Mouse (Mus musculus) splenic B cell, adult 2 months (primary cell): ENCODE results near the gene Spic.
A peak's percentile ranks its signal among the peaks of the same experiment; 100 is the strongest.

Source experiments
- DNase-seq: peaks from one replicate; pipeline ENCODE4 v3.0.0-alpha.2; 2011; ENCODE audit warnings: low read depth, low spot score
- H3K27me3 ChIP-seq: 2 replicates; pipeline ENCODE4 v1.6.1; 2012; ENCODE audit warnings: mild to moderate bottlenecking, low read length, moderate library complexity, mixed read lengths; ENCODE audit not compliant: control insufficient read depth, poor library complexity, insufficient read depth, severe bottlenecking
- H3K36me3 ChIP-seq: 2 replicates; pipeline ENCODE4 v1.6.1; 2012; ENCODE audit warnings: mild to moderate bottlenecking, low read length, moderate library complexity, mixed read lengths; ENCODE audit not compliant: control insufficient read depth, poor library complexity, insufficient read depth, severe bottlenecking

Gene Spic

DNA sequence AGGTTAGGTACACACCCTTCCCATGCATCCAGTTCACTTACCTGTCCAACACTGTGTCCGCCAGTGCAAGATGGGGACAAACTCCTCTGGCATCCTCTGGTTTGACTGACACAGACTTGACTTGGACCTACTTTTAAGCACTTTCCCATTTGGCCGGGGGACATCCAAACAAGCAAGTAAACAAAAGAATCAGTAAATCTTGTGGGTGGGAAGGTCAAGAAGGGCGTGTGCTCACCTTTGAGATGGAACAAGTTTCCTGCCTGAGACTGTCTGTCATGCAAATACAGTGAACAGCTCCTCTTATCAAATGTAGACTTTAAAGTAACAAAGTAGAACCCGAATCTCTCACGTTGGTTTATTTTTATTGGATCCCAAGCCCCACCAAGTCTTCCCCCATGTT, at the start of gene Spic:
Gene Spic, minus strand, starts transcription at position 91 of the 400 bp plus-strand sequence.
- H3K36me3 ChIP-seq: no peaks in the 10 kb centered on the region
- no peak for DNase-seq

GRCm38 (mm10) chr10:88732309-88732622, 47.5 kb upstream of the Spic start:
- H3K27me3 ChIP-seq: no peaks in the 10 kb centered on the region
- H3K36me3 ChIP-seq: peaks cover 3% of the 10 kb centered on the region; the same call in 1 of the 2 replicates
- DNase-seq: peak; percentile 6

More for the DNA sequence above, at the start of gene Spic:
- H3K27me3 ChIP-seq: no peaks in the 10 kb centered on the region

GRCm38 (mm10) chr10:88731496-88732308, 46.9 kb upstream of the Spic start:
- Histone ChIP-seq H3K27me3 (no peaks in the 10 kb centered on the region), H3K36me3 (no peaks in the 10 kb centered on the region; the same call in 1 of the 2 replicates)
- DNase-seq: no peak

- DNase-seq: peak; percentile 91
Measured at GRCm38 (mm10) chr10:88730571-88731495, 46.0 kb upstream of the Spic start, which contains the start of gene Arl1. TSS of gene Arl1 (plus strand) at chr10:88730858.

GRCm38 (mm10) chr10:88728166-88728565, 43.4 kb upstream of the Spic start:
- no peak for DNase-seq
- Histone ChIP-seq H3K36me3 (no peaks in the 10 kb centered on the region), H3K27me3 (no peaks in the 10 kb centered on the region)

More at GRCm38 (mm10) chr10:88730571-88731495, 46.0 kb upstream of the Spic start, which contains the start of gene Arl1:
- no peaks in the 10 kb centered on the region; the same call in 1 of the 2 replicates for H3K36me3 ChIP-seq
- no peaks in the 10 kb centered on the region for H3K27me3 ChIP-seq

DNA sequence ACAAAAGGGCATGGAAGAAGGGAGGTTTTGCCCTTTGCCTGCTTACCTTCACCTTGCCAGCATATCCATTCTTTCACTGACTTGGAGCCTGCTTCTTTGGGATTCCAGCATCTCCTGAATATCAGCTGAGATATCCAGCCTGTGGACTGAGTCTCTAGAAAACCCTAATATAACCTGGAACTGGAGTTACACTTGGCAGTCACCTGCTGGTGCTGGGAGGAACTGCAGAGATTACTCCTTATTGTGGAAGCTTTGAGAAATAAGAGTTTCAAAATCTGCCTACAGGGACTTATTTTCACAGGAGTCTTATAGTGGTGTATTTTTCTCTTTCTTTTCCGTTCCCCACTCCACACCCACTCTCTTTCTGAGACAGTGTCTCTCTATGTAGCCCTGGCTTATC, 42.3 kb upstream of the Spic start:
- peak; percentile 66 for DNase-seq
- H3K36me3 ChIP-seq: no peaks in the 10 kb centered on the region
- H3K27me3 ChIP-seq: no peaks in the 10 kb centered on the region

- no peaks in the 10 kb centered on the region for H3K36me3 ChIP-seq
- DNase-seq: peak; percentile 53
- H3K27me3 ChIP-seq: no peaks in the 10 kb centered on the region
Measured at GRCm38 (mm10) chr10:88725343-88725742, 40.5 kb upstream of the Spic start.

DNA sequence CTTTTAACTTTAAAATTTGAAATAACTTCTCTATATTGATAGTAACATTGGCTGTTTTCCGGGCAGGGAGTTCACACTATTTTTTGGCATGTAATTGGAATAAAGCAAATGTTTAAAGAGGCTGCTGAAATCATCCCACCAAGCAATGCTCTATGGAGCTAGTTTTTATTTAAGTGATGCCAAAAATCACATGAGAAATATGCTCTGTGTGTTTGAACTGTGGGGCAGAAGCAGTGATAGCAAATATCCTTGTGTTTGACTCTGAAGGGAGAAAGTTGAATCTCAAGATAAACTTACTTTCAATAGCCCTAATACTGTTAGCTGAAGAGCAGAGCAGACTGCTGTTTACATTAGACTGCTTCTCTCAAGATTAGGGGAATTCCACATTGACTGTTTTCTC, 34.8 kb upstream of the Spic start:
- no peaks in the 10 kb centered on the region for H3K36me3 ChIP-seq
- no peak for DNase-seq
- H3K27me3 ChIP-seq: no peaks in the 10 kb centered on the region

DNA sequence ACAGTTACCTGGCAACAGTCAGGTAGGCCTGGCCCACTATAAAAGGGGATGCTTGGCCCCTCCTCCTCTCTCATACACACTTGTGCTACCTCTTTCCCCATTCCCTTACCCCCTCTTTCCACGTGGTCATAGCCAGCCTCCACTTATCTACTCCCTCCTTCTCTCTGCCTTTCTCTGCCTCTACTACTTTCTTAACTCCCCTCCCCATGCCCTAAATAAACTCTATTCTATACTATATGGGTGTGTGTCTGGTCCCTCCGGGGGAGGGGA, 32.9 kb upstream of the Spic start:
- no peak for DNase-seq
- Histone ChIP-seq H3K27me3 (no peaks in the 10 kb centered on the region), H3K36me3 (no peaks in the 10 kb centered on the region)

- no peak for DNase-seq
- H3K36me3 ChIP-seq: no peaks in the 10 kb centered on the region
Measured at GRCm38 (mm10) chr10:88716986-88717755, 32.4 kb upstream of the Spic start.

GRCm38 (mm10) chr10:88715621-88716020, 30.8 kb upstream of the Spic start:
- H3K36me3 ChIP-seq: no peaks in the 10 kb centered on the region
- H3K27me3 ChIP-seq: no peaks in the 10 kb centered on the region
- DNase-seq: no peak

More at GRCm38 (mm10) chr10:88716986-88717755, 32.4 kb upstream of the Spic start:
- no peaks in the 10 kb centered on the region for H3K27me3 ChIP-seq

DNA sequence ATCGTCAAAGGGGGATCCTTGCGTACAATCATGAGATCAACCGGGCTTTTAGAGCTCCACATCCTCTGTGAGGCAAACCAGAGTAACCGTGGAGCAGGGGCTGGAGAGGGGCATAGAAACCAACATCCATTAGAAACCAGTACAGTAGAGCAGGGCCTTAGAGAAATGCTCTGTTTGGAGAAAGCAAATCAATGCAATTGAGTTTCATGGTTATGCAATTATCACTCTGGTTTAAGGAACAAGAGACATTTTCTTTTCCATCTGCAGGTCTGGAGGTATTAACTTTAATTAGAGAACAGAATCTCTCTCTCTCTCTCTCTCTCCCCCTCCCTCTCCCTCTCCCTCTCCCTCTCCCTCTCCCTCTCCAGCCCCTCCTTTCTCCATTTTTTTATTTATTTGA, 29.9 kb upstream of the Spic start:
- DNase-seq: no peak
- no peaks in the 10 kb centered on the region for H3K36me3 ChIP-seq

GRCm38 (mm10) chr10:88712359-88712758, 27.5 kb upstream of the Spic start:
- peak; percentile 24 for DNase-seq
- H3K36me3 ChIP-seq: no peaks in the 10 kb centered on the region
- H3K27me3 ChIP-seq: no peaks in the 10 kb centered on the region

More for the DNA sequence above, 29.9 kb upstream of the Spic start:
- no peaks in the 10 kb centered on the region for H3K27me3 ChIP-seq

GRCm38 (mm10) chr10:88708671-88709523, 24.1 kb upstream of the Spic start:
- DNase-seq: peak; percentile 23

More at GRCm38 (mm10) chr10:88708671-88709523, 24.1 kb upstream of the Spic start:
- H3K36me3 ChIP-seq: no peaks in the 10 kb centered on the region
- no peaks in the 10 kb centered on the region for H3K27me3 ChIP-seq
